Mouse (Mus musculus) embryonic facial prominence, embryonic 10.5 days (tissue): Measurements from ENCODE around the gene Sgpp2. TPM values are rescaled to one million over a fixed set of nuclear protein-coding genes. Genes with fewer than 3 reads are reported as not detected.

Experiments used
- DNase-seq: peaks from one replicate; pipeline ENCODE4 v3.0.0-alpha.2; 2017; ENCODE audit warnings: low spot score
- H3K27ac ChIP-seq: fragments of 300-500 bp; sonication (generic); replicated peaks from 2 replicates; pipeline ENCODE4 v1.5.1; 2016; ENCODE audit warnings: mild to moderate bottlenecking
- H3K27me3 ChIP-seq: fragments of 300-500 bp; sonication (generic); replicated peaks from 2 replicates; pipeline ENCODE4 v1.6.1; 2016; ENCODE audit warnings: low read depth, mild to moderate bottlenecking; ENCODE audit not compliant: poor library complexity, severe bottlenecking
- H3K36me3 ChIP-seq: fragments of 300-500 bp; sonication (generic); replicated peaks from 2 replicates; pipeline ENCODE4 v1.6.1; 2016; ENCODE audit warnings: mild to moderate bottlenecking, moderate library complexity
- H3K4me1 ChIP-seq: fragments of 300-500 bp; sonication (generic); 2 replicates; pipeline ENCODE4 v1.6.1; 2016
- H3K4me3 ChIP-seq: fragments of 300-500 bp; sonication (generic); 2 replicates; pipeline ENCODE4 v1.5.1; 2016; ENCODE audit warnings: mild to moderate bottlenecking, moderate library complexity
- H3K9me3 ChIP-seq: fragments of 300-500 bp; sonication (generic); 2 replicates; pipeline ENCODE4 v1.6.1; 2016; ENCODE audit warnings: mild to moderate bottlenecking
- WGBS: fragments of 180-500 bp; shearing (Covaris S2); methylation state at CpG from one replicate; pipeline ENCODE4 v1.1.7; 2016; 5-methylcytosine and 5-hydroxymethylcytosine counted together
- polyA plus RNA-seq: library from polyadenylated mRNA; unstranded; fragments of >200 nt; fragmentation: Nextera tagmentation; extraction: Ambion mirVana; gene quantifications from 2 replicates; pipeline ENCODE4 v1.2.1, GENCODE M21; 2016

Gene Sgpp2
- polyA plus RNA-seq: 5.6 and 9.0 TPM in 2 replicates

DNA sequence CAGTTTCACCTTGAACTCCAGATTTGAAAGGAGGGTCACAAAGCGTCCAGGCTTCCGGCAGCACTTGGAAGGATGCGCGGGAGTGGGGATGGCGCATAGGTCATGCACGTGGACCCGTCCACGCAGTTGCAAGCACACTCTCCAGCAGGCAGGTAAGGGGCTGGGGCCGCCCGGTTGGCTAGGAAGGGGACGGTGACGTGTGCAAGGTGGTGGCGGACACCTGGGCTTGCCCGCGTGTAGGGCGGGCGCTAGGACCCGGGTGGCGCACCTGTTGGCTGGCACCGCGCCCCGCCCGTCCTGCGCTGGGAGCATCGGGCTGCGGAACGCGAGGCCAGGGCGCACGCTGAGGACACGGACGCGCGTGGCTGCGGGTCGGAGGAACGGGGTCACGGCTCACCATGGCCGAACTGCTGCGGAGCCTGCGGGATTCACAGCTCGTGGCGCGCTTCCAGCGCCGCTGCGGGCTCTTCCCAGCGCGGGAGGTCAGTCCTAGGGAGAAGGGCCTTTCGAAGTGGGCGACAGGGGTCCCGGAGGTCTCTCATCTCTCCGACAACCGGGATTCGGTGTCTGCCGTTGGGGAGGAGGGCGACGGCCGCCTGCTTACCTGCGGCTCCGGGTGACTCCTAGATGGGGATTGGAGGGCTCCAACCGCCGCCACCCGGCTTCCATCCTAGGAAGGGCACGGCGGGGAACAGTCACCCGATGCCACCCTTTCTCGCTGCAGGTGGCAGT, at the start of gene Sgpp2:
Sgpp2 (plus strand) TSS at position 325 of the 732 bp plus-strand sequence.
- peak within 1 kb of the TSS; percentile 68 for H3K27ac ChIP-seq

DNA sequence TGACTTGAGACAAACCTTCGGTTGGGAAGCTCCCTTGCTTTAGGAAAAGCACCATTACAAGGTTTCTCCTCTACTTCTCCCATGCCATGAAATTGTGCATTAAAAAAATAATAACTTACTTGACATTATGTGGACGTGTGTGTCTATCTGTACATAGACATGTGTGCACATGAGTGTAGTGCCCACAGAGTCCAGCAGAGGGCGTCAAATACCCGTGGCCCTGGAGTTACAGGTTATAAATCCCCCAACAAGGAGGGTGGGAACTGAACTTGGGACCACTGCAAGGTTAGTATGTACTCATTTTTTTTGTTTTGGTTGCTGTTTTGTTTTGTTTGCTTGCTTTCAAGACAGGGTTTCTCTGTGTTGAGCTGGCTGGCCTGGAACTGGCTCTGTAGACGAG, 42.6 kb upstream of the Sgpp2 start:
- Histone ChIP-seq H3K4me1 (no peaks in the 10 kb centered on the region), H3K4me3 (no peak overlapping the region), H3K27me3 (no peaks in the 10 kb centered on the region), H3K27ac (no peak overlapping the region), H3K36me3 (no peaks in the 10 kb centered on the region), H3K9me3 (no peaks in the 10 kb centered on the region)
- DNase-seq: no peak
- 68% methylated on average over 5 of the region's 5 CpGs for WGBS

More for the DNA sequence above, at the start of gene Sgpp2:
- peak within 1 kb of the TSS; percentile 65 for H3K4me3 ChIP-seq
- H3K4me1 ChIP-seq: peaks cover 42% of the 10 kb centered on the region
- peaks cover 65% of the 10 kb centered on the region for H3K27me3 ChIP-seq
- H3K36me3 ChIP-seq: no peaks in the 10 kb centered on the region
- under 1% methylated on average over 68 of the region's 68 CpGs for WGBS
- peak; percentile 60 for DNase-seq
- no peaks in the 10 kb centered on the region for H3K9me3 ChIP-seq

DNA sequence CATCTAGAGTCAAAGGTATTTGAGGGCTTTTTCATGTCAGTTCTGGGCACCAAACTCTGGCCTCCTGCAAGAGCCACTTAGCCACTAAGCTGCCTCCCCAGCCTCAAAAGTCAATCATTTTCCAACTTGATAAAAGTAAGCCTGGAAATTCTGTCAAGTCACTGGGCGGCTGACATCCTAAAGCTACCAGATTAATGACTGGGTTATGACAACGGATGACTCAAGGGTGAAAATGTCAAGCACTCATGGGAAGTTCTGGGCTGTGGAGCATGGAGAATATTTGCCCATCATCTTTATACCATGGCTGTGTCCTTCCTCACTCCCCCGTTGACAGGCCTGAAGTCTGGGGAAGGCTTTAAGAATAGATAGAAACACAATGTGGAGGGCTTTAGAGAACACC, 37.2 kb upstream of the Sgpp2 start:
- 0 out of 2 replicates have a peak, but pooled peaks cover 3% of the 10 kb centered on the region for H3K4me1 ChIP-seq
- whole genome bisulfite sequencing: 83% methylated on average over 3 of the region's 3 CpGs
- H3K9me3 ChIP-seq: no peaks in the 10 kb centered on the region
- no peaks in the 10 kb centered on the region for H3K36me3 ChIP-seq
- H3K4me3 ChIP-seq: no peak overlapping the region
- H3K27ac ChIP-seq: no peak overlapping the region
- H3K27me3 ChIP-seq: no peaks in the 10 kb centered on the region
- DNase-seq: no peak

DNA sequence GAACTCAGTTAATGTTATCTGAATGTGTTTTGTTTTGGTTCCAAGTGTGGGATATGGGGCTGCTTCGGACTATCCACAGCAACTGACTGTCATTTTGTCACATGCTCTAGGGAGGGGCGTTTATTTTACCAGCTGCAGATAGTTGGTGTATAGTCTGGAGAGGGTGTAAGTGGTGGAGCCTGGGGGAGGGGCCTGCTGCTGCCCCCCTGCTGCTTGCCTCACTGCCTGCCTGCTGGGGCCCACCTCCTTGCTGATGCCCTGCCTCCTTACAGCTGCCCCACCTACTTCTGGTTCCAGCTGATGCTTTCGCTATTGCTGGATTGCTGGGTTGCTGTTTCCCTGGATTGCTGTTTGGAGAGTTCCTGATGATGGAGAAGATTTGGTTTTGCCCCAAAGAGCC, 31.0 kb upstream of the Sgpp2 start:
- 41% methylated on average over 3 of the region's 3 CpGs for WGBS
- H3K36me3 ChIP-seq: no peaks in the 10 kb centered on the region
- H3K27me3 ChIP-seq: no peaks in the 10 kb centered on the region
- H3K27ac ChIP-seq: no peak overlapping the region
- H3K9me3 ChIP-seq: no peaks in the 10 kb centered on the region
- no peak for DNase-seq
- no peak overlapping the region for H3K4me3 ChIP-seq
- H3K4me1 ChIP-seq: peaks cover 4% of the 10 kb centered on the region

DNA sequence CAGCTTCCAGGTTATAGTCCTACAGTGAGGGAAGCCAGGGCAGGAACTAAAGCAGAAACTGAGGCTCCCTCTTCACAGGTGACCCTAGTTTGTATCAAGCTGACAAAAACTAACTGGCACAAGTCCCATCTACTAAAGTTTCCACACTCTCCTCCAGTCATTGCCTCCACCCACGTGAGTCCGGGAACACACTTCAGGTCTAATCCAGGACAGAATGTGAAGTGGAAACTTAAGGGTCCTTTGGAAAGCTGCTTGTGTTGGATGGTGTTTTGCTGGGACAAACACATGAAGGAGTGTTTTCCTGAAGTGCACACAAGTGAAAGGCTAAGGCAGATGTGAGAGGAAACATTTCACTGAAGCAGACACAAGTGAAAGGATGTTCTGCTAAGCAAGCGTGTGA, 17.7 kb upstream of the Sgpp2 start:
- DNase-seq: no peak
- no peaks in the 10 kb centered on the region; the same call in 1 of the 2 replicates for H3K27me3 ChIP-seq
- H3K4me1 ChIP-seq: no peaks in the 10 kb centered on the region
- no peaks in the 10 kb centered on the region for H3K36me3 ChIP-seq
- no peaks in the 10 kb centered on the region for H3K9me3 ChIP-seq
- no peak overlapping the region for H3K27ac ChIP-seq
- WGBS: 87% methylated on average over 3 of the region's 3 CpGs
- no peak overlapping the region for H3K4me3 ChIP-seq

DNA sequence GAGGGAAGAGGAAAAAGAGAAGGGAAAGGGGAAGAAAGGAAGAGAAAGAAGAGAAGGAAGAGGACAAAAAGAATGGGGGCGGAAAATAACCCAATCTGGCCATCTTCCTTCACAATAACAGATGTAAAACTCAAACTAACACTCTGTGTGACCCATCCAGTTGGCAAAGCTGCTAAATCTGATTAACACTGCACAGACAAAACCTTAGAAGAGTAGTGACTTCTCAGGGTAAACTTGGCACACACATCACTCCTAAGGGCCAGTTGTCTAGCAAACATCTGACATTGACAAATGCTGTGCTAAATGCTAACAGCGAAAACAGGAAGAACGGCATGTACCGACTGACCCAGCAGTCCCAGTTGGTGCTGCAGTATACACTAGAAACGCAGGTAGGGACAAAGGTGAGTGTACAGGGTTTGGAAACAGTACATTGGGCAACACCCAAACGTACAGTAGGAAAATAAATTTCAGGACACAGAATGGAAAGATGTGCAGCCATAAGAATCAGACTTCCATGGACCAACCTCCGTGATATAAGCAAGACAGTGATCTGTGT, 10.4 kb upstream of the Sgpp2 start:
- 85% methylated on average over 7 of the region's 7 CpGs for WGBS
- Histone ChIP-seq H3K9me3 (no peaks in the 10 kb centered on the region), H3K27ac (no peak overlapping the region), H3K4me3 (no peak overlapping the region), H3K27me3 (0 out of 2 replicates have a peak, but pooled peaks cover 6% of the 10 kb centered on the region), H3K4me1 (no peaks in the 10 kb centered on the region), H3K36me3 (no peaks in the 10 kb centered on the region)
- no peak for DNase-seq

DNA sequence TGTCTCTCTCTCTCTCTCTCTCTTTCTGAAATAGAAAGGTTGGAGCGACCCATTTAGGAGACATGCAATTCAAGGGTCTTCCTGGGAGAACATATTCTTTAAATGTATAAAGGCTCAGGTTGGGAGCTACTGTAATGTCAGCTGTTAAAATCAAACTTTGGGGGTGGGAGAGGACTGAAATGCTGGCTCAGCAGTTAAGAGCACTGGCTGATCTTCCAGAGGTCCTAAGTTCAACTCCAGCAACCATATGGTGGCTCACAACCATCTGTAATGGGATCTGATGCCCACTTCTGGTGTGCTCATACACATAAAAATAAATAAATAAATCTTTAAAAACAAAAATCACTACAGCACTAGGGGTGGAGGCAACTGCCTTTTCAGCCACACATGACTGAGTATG, 1.5 kb upstream of the Sgpp2 start:
- Histone ChIP-seq H3K4me1 (peaks cover 42% of the 10 kb centered on the region), H3K27ac (no peak overlapping the region), H3K27me3 (peaks cover 65% of the 10 kb centered on the region), H3K36me3 (no peaks in the 10 kb centered on the region), H3K9me3 (no peaks in the 10 kb centered on the region), H3K4me3 (no peak overlapping the region)
- 94% methylated on average over 1 of the region's 1 CpGs for WGBS
- DNase-seq: no peak

DNA sequence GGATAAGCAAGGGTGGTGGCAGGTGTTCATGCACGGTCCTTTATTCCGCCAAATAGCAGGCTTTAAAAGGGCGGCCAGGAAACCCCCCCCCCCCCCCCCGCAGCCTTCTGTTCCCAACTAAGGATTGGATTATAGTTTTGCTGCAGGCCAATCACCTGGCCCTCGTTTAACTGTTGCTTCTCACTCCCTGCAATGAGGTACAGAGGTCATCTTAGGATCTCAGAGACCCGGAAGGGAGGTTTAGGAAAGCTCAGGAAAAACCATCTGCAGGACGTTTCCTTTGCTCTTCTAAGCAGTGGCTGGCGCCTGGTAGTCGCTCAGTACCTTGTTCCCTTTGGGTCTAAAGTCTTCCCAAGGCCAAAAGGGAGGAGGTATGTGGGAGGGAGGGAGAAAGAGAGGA, 865 bp upstream of the Sgpp2 start:
- H3K4me3 ChIP-seq: peak overlapping the region; percentile 65
- peak; percentile 69 for DNase-seq
- peaks cover 42% of the 10 kb centered on the region for H3K4me1 ChIP-seq
- no peaks in the 10 kb centered on the region for H3K36me3 ChIP-seq
- H3K27me3 ChIP-seq: peaks cover 65% of the 10 kb centered on the region
- WGBS: 2% methylated on average over 9 of the region's 9 CpGs
- no peaks in the 10 kb centered on the region for H3K9me3 ChIP-seq
- H3K27ac ChIP-seq: no peak overlapping the region

DNA sequence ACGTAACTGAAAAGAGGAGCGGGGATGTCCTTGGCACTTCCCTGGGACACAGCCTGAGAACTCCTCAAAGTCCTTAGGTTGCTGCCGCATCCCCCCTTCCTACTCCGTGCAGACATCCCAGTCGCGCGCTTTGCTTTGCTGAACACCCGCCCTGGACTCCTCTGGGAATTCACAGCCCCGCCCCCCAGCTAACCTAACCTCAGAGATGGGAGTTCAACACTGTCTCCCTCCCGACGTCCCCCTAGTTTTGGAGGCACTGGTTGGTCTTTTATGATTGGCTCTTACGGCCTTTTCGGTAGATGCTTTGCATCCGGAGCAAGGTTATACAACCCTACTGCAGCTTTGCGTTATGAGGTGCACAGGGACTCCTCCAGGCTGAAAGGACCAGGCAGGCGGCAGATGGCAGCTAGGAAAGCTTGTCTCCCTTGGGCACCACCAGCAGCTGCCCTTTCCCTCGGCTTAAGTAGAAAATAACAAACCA, 756 bp downstream of the Sgpp2 start:
- under 1% methylated on average over 17 of the region's 17 CpGs for WGBS
- Histone ChIP-seq H3K27me3 (peaks cover 65% of the 10 kb centered on the region), H3K4me3 (peak overlapping the region; percentile 65), H3K9me3 (no peaks in the 10 kb centered on the region), H3K4me1 (peaks cover 42% of the 10 kb centered on the region), H3K36me3 (no peaks in the 10 kb centered on the region), H3K27ac (peak overlapping the region; percentile 68)
- DNase-seq: peak; percentile 69

DNA sequence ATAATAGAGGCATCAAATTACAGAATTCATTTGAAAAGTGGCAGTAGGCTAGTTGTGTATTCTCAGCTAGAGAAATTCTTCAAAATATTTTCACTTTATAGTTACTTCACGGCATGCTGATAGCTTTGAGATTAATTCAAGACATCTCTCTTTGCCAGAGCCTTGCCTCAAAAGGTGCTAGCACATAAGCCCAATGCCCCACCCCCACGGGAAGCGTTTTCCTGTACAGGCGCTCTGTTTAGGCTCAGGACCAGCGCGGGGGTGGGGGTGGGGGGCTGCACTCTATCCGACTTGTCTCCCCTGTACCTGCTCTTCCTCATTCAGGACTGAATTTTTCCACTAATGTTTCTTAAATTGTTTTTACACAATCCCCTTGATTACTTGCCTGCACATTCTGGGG, 1.3 kb downstream of the Sgpp2 start:
- Histone ChIP-seq H3K4me1 (peaks cover 42% of the 10 kb centered on the region), H3K27ac (no peak overlapping the region), H3K36me3 (no peaks in the 10 kb centered on the region), H3K9me3 (no peaks in the 10 kb centered on the region), H3K4me3 (peak overlapping the region; percentile 65), H3K27me3 (peaks cover 65% of the 10 kb centered on the region)
- DNase-seq: peak; percentile 68
- under 1% methylated on average over 7 of the region's 7 CpGs for WGBS

DNA sequence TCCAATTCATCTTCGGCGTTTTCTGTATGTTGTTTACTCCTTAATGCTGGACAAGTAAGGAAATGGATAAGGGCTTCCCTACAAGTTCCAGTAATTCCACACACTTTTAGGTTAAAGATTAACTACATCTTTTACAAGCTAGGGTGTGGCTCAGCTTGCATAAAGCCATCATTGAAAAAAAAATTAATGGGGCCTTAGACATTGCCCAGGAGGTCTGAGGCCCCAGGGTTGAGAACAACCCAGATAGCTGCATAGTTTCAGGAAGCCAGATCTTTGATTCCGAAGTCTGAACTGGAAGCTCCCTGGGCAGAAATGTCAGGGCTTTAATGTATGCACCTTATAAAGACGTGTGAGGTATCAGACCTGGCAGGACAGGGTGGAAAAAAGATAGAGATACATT, 2.8 kb downstream of the Sgpp2 start:
- no peaks in the 10 kb centered on the region for H3K36me3 ChIP-seq
- H3K4me1 ChIP-seq: peaks cover 37% of the 10 kb centered on the region
- peaks cover 53% of the 10 kb centered on the region for H3K27me3 ChIP-seq
- DNase-seq: no peak
- H3K27ac ChIP-seq: no peak overlapping the region
- H3K9me3 ChIP-seq: no peaks in the 10 kb centered on the region
- WGBS: 83% methylated on average over 4 of the region's 4 CpGs
- no peak overlapping the region for H3K4me3 ChIP-seq

DNA sequence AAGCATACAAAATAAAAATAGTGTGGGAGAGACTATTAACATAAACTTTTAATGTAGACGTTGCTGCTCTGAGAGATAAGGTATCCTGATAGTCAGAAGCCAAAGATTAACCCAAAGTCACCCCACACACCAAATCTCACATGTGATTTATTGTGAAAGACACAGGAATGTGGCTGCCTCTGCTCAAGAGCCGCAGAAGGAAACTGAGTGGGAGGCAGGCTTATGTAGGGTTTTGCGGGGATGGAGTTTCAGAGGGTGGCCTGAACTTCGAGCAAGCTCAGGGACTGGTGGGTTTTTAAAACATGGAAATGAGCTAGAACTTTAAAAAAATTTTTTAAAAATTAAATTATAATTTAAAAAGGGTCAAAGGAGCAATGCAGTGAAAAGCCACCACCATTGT, 3.8 kb downstream of the Sgpp2 start:
- Histone ChIP-seq H3K36me3 (no peaks in the 10 kb centered on the region), H3K9me3 (no peaks in the 10 kb centered on the region), H3K4me3 (no peak overlapping the region), H3K27ac (no peak overlapping the region), H3K4me1 (peaks cover 33% of the 10 kb centered on the region), H3K27me3 (peaks cover 43% of the 10 kb centered on the region)
- DNase-seq: no peak
- WGBS: 79% methylated on average over 4 of the region's 4 CpGs
